Mouse (Mus musculus): ENCODE results near the gene Hoxb6. TPM values are rescaled to one million over a fixed set of nuclear protein-coding genes. Genes with fewer than 3 reads are reported as not detected.

Gene Hoxb6
- polyA plus RNA-seq, 1 experiment from 2014 or later = 0.73 TPM

- no peaks in the 10 kb centered on the region; the same call in none of the 2 replicates for H3K4me1 ChIP-seq (ENCODE audit: control insufficient read depth, insufficient read depth, low read length)
- peak within 1 kb of the TSS; percentile 36 for H3K4me2 ChIP-seq (ENCODE audit: low read depth, low read length)
- H3K36me3 ChIP-seq (replicated peaks; ENCODE audit: control insufficient read depth, insufficient read depth, low read depth, low read length) = no peaks in the 10 kb centered on the region
- WGBS = 2% methylated on average over 28 of the region's 28 CpGs
- H3K9me3 ChIP-seq (replicated peaks; ENCODE audit: control insufficient read depth, low read length) = no peaks in the 10 kb centered on the region
- peak within 1 kb of the TSS; percentile 31 for H3K4me3 ChIP-seq (ENCODE audit: low read depth, low read length)
- ATAC-seq (replicated peaks; ENCODE audit: insufficient number of reproducible peaks, low FRiP score, low TSS enrichment, low read depth) (no peak), DNase-seq (ENCODE audit: low spot score) (no peak)
- H3K27me3 ChIP-seq (ENCODE audit: control insufficient read depth, insufficient read depth, low read length) = peaks cover 94% of the 10 kb centered on the region
- H3K9ac ChIP-seq (replicated peaks; ENCODE audit: low read length) = peak within 1 kb of the TSS; percentile 44; the same call in 1 of the 2 replicates
- no peak within 1 kb of the TSS for H3K27ac ChIP-seq (replicated peaks; ENCODE audit: low read depth, low read length)
Observed at GRCm38 (mm10) chr11:96317608-96318367, 25.5 kb downstream of the Hoxb6 start, which contains the start of gene Hoxb4. TSS of gene Hoxb4 (plus strand) at chr11:96318267.

GRCm38 (mm10) chr11:96318368-96319070, 26.2 kb downstream of the Hoxb6 start:
- Histone ChIP-seq H3K4me3 (ENCODE audit: low read depth, low read length) (peak overlapping the region; percentile 31), H3K4me1 (ENCODE audit: control insufficient read depth, insufficient read depth, low read length) (no peaks in the 10 kb centered on the region; the same call in none of the 2 replicates), H3K9me3 (replicated peaks; ENCODE audit: control insufficient read depth, low read length) (no peaks in the 10 kb centered on the region), H3K4me2 (ENCODE audit: low read depth, low read length) (peak overlapping the region; percentile 36), H3K27me3 (ENCODE audit: control insufficient read depth, insufficient read depth, low read length) (peaks cover 91% of the 10 kb centered on the region), H3K9ac (replicated peaks; ENCODE audit: low read length) (peak overlapping the region; percentile 44; the same call in 1 of the 2 replicates), H3K36me3 (replicated peaks; ENCODE audit: control insufficient read depth, insufficient read depth, low read depth, low read length) (no peaks in the 10 kb centered on the region), H3K27ac (replicated peaks; ENCODE audit: low read depth, low read length) (no peak overlapping the region)
- under 1% methylated on average over 35 of the region's 45 CpGs for WGBS
- peak; percentile 76 for DNase-seq (ENCODE audit: low spot score)
- 0 out of 2 replicates have a peak, but pooled peaks have one; percentile 34 for ATAC-seq (replicated peaks; ENCODE audit: insufficient number of reproducible peaks, low FRiP score, low TSS enrichment, low read depth)

GRCm38 (mm10) chr11:96319071-96319902, 27.0 kb downstream of the Hoxb6 start:
- H3K36me3 ChIP-seq (replicated peaks; ENCODE audit: control insufficient read depth, insufficient read depth, low read depth, low read length) = no peaks in the 10 kb centered on the region
- 0% methylated on average over 24 of the region's 34 CpGs for WGBS
- ATAC-seq (replicated peaks; ENCODE audit: insufficient number of reproducible peaks, low FRiP score, low TSS enrichment, low read depth) (no peak), DNase-seq (ENCODE audit: low spot score) (no peak)
- H3K27me3 ChIP-seq (ENCODE audit: control insufficient read depth, insufficient read depth, low read length) = peaks cover 91% of the 10 kb centered on the region
- H3K4me2 ChIP-seq (ENCODE audit: low read depth, low read length) = peak overlapping the region; percentile 36
- peak overlapping the region; percentile 44; the same call in 1 of the 2 replicates for H3K9ac ChIP-seq (replicated peaks; ENCODE audit: low read length)
- no peaks in the 10 kb centered on the region for H3K9me3 ChIP-seq (replicated peaks; ENCODE audit: control insufficient read depth, low read length)
- H3K4me1 ChIP-seq (ENCODE audit: control insufficient read depth, insufficient read depth, low read length) = no peaks in the 10 kb centered on the region; the same call in none of the 2 replicates
- H3K27ac ChIP-seq (replicated peaks; ENCODE audit: low read depth, low read length) = no peak overlapping the region
- peak overlapping the region; percentile 31 for H3K4me3 ChIP-seq (ENCODE audit: low read depth, low read length)

- H3K4me2 ChIP-seq (ENCODE audit: low read depth, low read length) = no peak overlapping the region
- H3K4me3 ChIP-seq (ENCODE audit: low read depth, low read length) = 0 out of 2 replicates have a peak overlapping the region, but pooled peaks have one; percentile 7
- H3K9ac ChIP-seq (replicated peaks; ENCODE audit: low read length) = no peak overlapping the region
- H3K27ac ChIP-seq (replicated peaks; ENCODE audit: low read depth, low read length) = no peak overlapping the region
- H3K4me1 ChIP-seq (ENCODE audit: control insufficient read depth, insufficient read depth, low read length) = no peaks in the 10 kb centered on the region; the same call in 1 of the 2 replicates
- peaks cover 88% of the 10 kb centered on the region for H3K27me3 ChIP-seq (ENCODE audit: control insufficient read depth, insufficient read depth, low read length)
- WGBS = under 1% methylated on average over 29 of the region's 29 CpGs
- no peak for DNase-seq (ENCODE audit: low spot score)
- ATAC-seq (replicated peaks; ENCODE audit: insufficient number of reproducible peaks, low FRiP score, low TSS enrichment, low read depth) = no peak
- no peaks in the 10 kb centered on the region for H3K9me3 ChIP-seq (replicated peaks; ENCODE audit: control insufficient read depth, low read length)
- H3K36me3 ChIP-seq (replicated peaks; ENCODE audit: control insufficient read depth, insufficient read depth, low read depth, low read length) = no peaks in the 10 kb centered on the region
Observed at GRCm38 (mm10) chr11:96319910-96320309, 27.6 kb downstream of the Hoxb6 start.

- Histone ChIP-seq H3K27ac (replicated peaks; ENCODE audit: low read depth, low read length) (no peak overlapping the region), H3K9ac (replicated peaks; ENCODE audit: low read length) (no peak overlapping the region), H3K27me3 (ENCODE audit: control insufficient read depth, insufficient read depth, low read length) (peaks cover 88% of the 10 kb centered on the region), H3K4me2 (ENCODE audit: low read depth, low read length) (no peak overlapping the region), H3K9me3 (replicated peaks; ENCODE audit: control insufficient read depth, low read length) (no peaks in the 10 kb centered on the region), H3K36me3 (replicated peaks; ENCODE audit: control insufficient read depth, insufficient read depth, low read depth, low read length) (no peaks in the 10 kb centered on the region), H3K4me3 (ENCODE audit: low read depth, low read length) (no peak overlapping the region), H3K4me1 (ENCODE audit: control insufficient read depth, insufficient read depth, low read length) (no peaks in the 10 kb centered on the region; the same call in 1 of the 2 replicates)
- DNase-seq (ENCODE audit: low spot score) (no peak), ATAC-seq (replicated peaks; ENCODE audit: insufficient number of reproducible peaks, low FRiP score, low TSS enrichment, low read depth) (no peak)
- under 1% methylated on average over 17 of the region's 17 CpGs for WGBS
Observed at GRCm38 (mm10) chr11:96320688-96321087, 28.4 kb downstream of the Hoxb6 start.

GRCm38 (mm10) chr11:96321846-96322245, 29.6 kb downstream of the Hoxb6 start:
- peaks cover 88% of the 10 kb centered on the region for H3K27me3 ChIP-seq (ENCODE audit: control insufficient read depth, insufficient read depth, low read length)
- DNase-seq (ENCODE audit: low spot score) = no peak
- no peak overlapping the region for H3K4me3 ChIP-seq (ENCODE audit: low read depth, low read length)
- no peak overlapping the region for H3K27ac ChIP-seq (replicated peaks; ENCODE audit: low read depth, low read length)
- H3K9me3 ChIP-seq (replicated peaks; ENCODE audit: control insufficient read depth, low read length) = no peaks in the 10 kb centered on the region
- no peak overlapping the region for H3K9ac ChIP-seq (replicated peaks; ENCODE audit: low read length)
- no peaks in the 10 kb centered on the region; the same call in 1 of the 2 replicates for H3K4me1 ChIP-seq (ENCODE audit: control insufficient read depth, insufficient read depth, low read length)
- no peak for ATAC-seq (replicated peaks; ENCODE audit: insufficient number of reproducible peaks, low FRiP score, low TSS enrichment, low read depth)
- H3K36me3 ChIP-seq (replicated peaks; ENCODE audit: control insufficient read depth, insufficient read depth, low read depth, low read length) = no peaks in the 10 kb centered on the region
- no peak overlapping the region for H3K4me2 ChIP-seq (ENCODE audit: low read depth, low read length)
- WGBS = 10% methylated on average over 5 of the region's 5 CpGs

GRCm38 (mm10) chr11:96322738-96323137, 30.5 kb downstream of the Hoxb6 start:
- Histone ChIP-seq H3K27me3 (ENCODE audit: control insufficient read depth, insufficient read depth, low read length) (peaks cover 91% of the 10 kb centered on the region), H3K9ac (replicated peaks; ENCODE audit: low read length) (no peak overlapping the region), H3K27ac (replicated peaks; ENCODE audit: low read depth, low read length) (no peak overlapping the region), H3K4me3 (ENCODE audit: low read depth, low read length) (no peak overlapping the region), H3K36me3 (replicated peaks; ENCODE audit: control insufficient read depth, insufficient read depth, low read depth, low read length) (no peaks in the 10 kb centered on the region), H3K9me3 (replicated peaks; ENCODE audit: control insufficient read depth, low read length) (no peaks in the 10 kb centered on the region), H3K4me1 (ENCODE audit: control insufficient read depth, insufficient read depth, low read length) (no peaks in the 10 kb centered on the region; the same call in 1 of the 2 replicates), H3K4me2 (ENCODE audit: low read depth, low read length) (no peak overlapping the region)
- WGBS = 1% methylated on average over 6 of the region's 6 CpGs
- ATAC-seq (replicated peaks; ENCODE audit: insufficient number of reproducible peaks, low FRiP score, low TSS enrichment, low read depth) (no peak), DNase-seq (ENCODE audit: low spot score) (no peak)

Measured in embryonic facial prominence, embryonic 11.5 days (tissue).